Mouse (Mus musculus): ENCODE results near the gene Ap3b2. TPM values are rescaled to one million over a fixed set of nuclear protein-coding genes. Genes with fewer than 3 reads are reported as not detected.
A peak's percentile ranks its signal among the peaks of the same experiment; 100 is the strongest.

The Ap3b2 gene
- total and polyA plus RNA-seq, 2 experiments from 2014 or later: 107 to 180 TPM

GRCm38 (mm10) chr7:81501050-81501449 is 7.3 kb upstream of the Ap3b2 start:
- H3K4me3 ChIP-seq (ENCODE audit: low read depth, low read length): no peak overlapping the region
- no peaks in the 10 kb centered on the region for H3K4me1 ChIP-seq (ENCODE audit: insufficient read depth)
- no peaks in the 10 kb centered on the region for H3K27me3 ChIP-seq (ENCODE audit: insufficient read depth, low read length)
- no peaks in the 10 kb centered on the region for H3K36me3 ChIP-seq (ENCODE audit: insufficient read depth)
- no peak overlapping the region for H3K4me2 ChIP-seq (ENCODE audit: low read depth)
- H3K9me3 ChIP-seq (ENCODE audit: low read length): no peaks in the 10 kb centered on the region
- ATAC-seq (no peak), DNase-seq (no peak)
- TF ChIP-seq CTCF (IDR thresholded peaks at IDR 0.05; ENCODE audit: low read depth): no peak
- 81% methylated on average over 2 of the region's 2 CpGs for WGBS
- no peak overlapping the region for H3K9ac ChIP-seq
- H3K27ac ChIP-seq (ENCODE audit: low read depth, low read length): no peak overlapping the region

GRCm38 (mm10) chr7:81498181-81498580 is 4.5 kb upstream of the Ap3b2 start, which contains the start of gene BC048679:
BC048679 (minus strand) TSS chr7:81498281.
- 72% methylated on average over 7 of the region's 7 CpGs for WGBS
- no peak for TF ChIP-seq CTCF (IDR thresholded peaks at IDR 0.05; ENCODE audit: low read depth)
- Histone ChIP-seq H3K9me3 (ENCODE audit: low read length) (no peaks in the 10 kb centered on the region), H3K27ac (ENCODE audit: low read depth, low read length) (no peak within 1 kb of the TSS), H3K4me2 (ENCODE audit: low read depth) (no peak within 1 kb of the TSS), H3K9ac (no peak within 1 kb of the TSS), H3K4me1 (ENCODE audit: insufficient read depth) (no peaks in the 10 kb centered on the region), H3K27me3 (ENCODE audit: insufficient read depth, low read length) (no peaks in the 10 kb centered on the region), H3K36me3 (ENCODE audit: insufficient read depth) (no peaks in the 10 kb centered on the region), H3K4me3 (ENCODE audit: low read depth, low read length) (no peak within 1 kb of the TSS)
- DNase-seq: no peak
- ATAC-seq: no peak

GRCm38 (mm10) chr7:81497171-81497570 is 3.4 kb upstream of the Ap3b2 start:
- WGBS: 19% methylated on average over 6 of the region's 6 CpGs
- no peaks in the 10 kb centered on the region for H3K27me3 ChIP-seq (ENCODE audit: insufficient read depth, low read length)

GRCm38 (mm10) chr7:81492628-81493027 is 1.1 kb downstream of the Ap3b2 start:
- DNase-seq: no peak
- 28% methylated on average over 9 of the region's 9 CpGs for WGBS

More at GRCm38 (mm10) chr7:81497171-81497570, 3.4 kb upstream of the Ap3b2 start:
- Histone ChIP-seq H3K27ac (ENCODE audit: low read depth, low read length) (no peak overlapping the region), H3K4me2 (ENCODE audit: low read depth) (no peak overlapping the region), H3K9me3 (ENCODE audit: low read length) (no peaks in the 10 kb centered on the region), H3K4me1 (ENCODE audit: insufficient read depth) (peaks cover 6% of the 10 kb centered on the region), H3K36me3 (ENCODE audit: insufficient read depth) (no peaks in the 10 kb centered on the region), H3K4me3 (ENCODE audit: low read depth, low read length) (no peak overlapping the region), H3K9ac (no peak overlapping the region)
- no peak for DNase-seq
- no peak for ATAC-seq
- TF ChIP-seq CTCF (IDR thresholded peaks at IDR 0.05; ENCODE audit: low read depth): no peak

GRCm38 (mm10) chr7:81489649-81490048 is 4.1 kb downstream of the Ap3b2 start:
- no peak overlapping the region for H3K4me3 ChIP-seq (ENCODE audit: low read depth, low read length)
- no peak for TF ChIP-seq CTCF (IDR thresholded peaks at IDR 0.05; ENCODE audit: low read depth)
- no peak overlapping the region for H3K27ac ChIP-seq (ENCODE audit: low read depth, low read length)
- no peak overlapping the region for H3K9ac ChIP-seq
- H3K4me2 ChIP-seq (ENCODE audit: low read depth): no peak overlapping the region
- DNase-seq (no peak), ATAC-seq (no peak)
- no peaks in the 10 kb centered on the region for H3K9me3 ChIP-seq (ENCODE audit: low read length)
- peaks cover 14% of the 10 kb centered on the region for H3K4me1 ChIP-seq (ENCODE audit: insufficient read depth)
- WGBS: 8% methylated on average over 9 of the region's 9 CpGs
- no peaks in the 10 kb centered on the region for H3K27me3 ChIP-seq (ENCODE audit: insufficient read depth, low read length)
- peaks cover 1% of the 10 kb centered on the region; the same call in 1 of the 2 replicates for H3K36me3 ChIP-seq (ENCODE audit: insufficient read depth)

More at GRCm38 (mm10) chr7:81492628-81493027, 1.1 kb downstream of the Ap3b2 start:
- peak overlapping the region; percentile 63 for H3K4me2 ChIP-seq (ENCODE audit: low read depth)
- peaks cover 14% of the 10 kb centered on the region for H3K4me1 ChIP-seq (ENCODE audit: insufficient read depth)
- peak overlapping the region; percentile 98 for H3K27ac ChIP-seq (ENCODE audit: low read depth, low read length)
- no peak for ATAC-seq
- no peaks in the 10 kb centered on the region for H3K36me3 ChIP-seq (ENCODE audit: insufficient read depth)
- no peak for TF ChIP-seq CTCF (IDR thresholded peaks at IDR 0.05; ENCODE audit: low read depth)
- no peaks in the 10 kb centered on the region for H3K27me3 ChIP-seq (ENCODE audit: insufficient read depth, low read length)
- no peaks in the 10 kb centered on the region for H3K9me3 ChIP-seq (ENCODE audit: low read length)
- peak overlapping the region; percentile 97 for H3K9ac ChIP-seq
- peak overlapping the region; percentile 88 for H3K4me3 ChIP-seq (ENCODE audit: low read depth, low read length)

- no peaks in the 10 kb centered on the region for H3K4me1 ChIP-seq (ENCODE audit: insufficient read depth)
- ATAC-seq (no peak), DNase-seq (no peak)
- TF ChIP-seq CTCF (IDR thresholded peaks at IDR 0.05; ENCODE audit: low read depth): no peak
- H3K9ac ChIP-seq: no peak overlapping the region
- no peak overlapping the region for H3K4me2 ChIP-seq (ENCODE audit: low read depth)
- H3K36me3 ChIP-seq (ENCODE audit: insufficient read depth): peaks cover 38% of the 10 kb centered on the region
- no peak overlapping the region for H3K27ac ChIP-seq (ENCODE audit: low read depth, low read length)
- H3K27me3 ChIP-seq (ENCODE audit: insufficient read depth, low read length): no peaks in the 10 kb centered on the region
- WGBS: 4% methylated on average over 8 of the region's 8 CpGs
- no peak overlapping the region for H3K4me3 ChIP-seq (ENCODE audit: low read depth, low read length)
- no peaks in the 10 kb centered on the region for H3K9me3 ChIP-seq (ENCODE audit: low read length)
Observed at GRCm38 (mm10) chr7:81480800-81481199, 12.9 kb downstream of the Ap3b2 start.

GRCm38 (mm10) chr7:81479531-81480090 is 14.1 kb downstream of the Ap3b2 start:
- Histone ChIP-seq H3K4me3 (ENCODE audit: low read depth, low read length) (no peak overlapping the region), H3K36me3 (ENCODE audit: insufficient read depth) (peaks cover 36% of the 10 kb centered on the region), H3K4me1 (ENCODE audit: insufficient read depth) (no peaks in the 10 kb centered on the region), H3K27me3 (ENCODE audit: insufficient read depth, low read length) (no peaks in the 10 kb centered on the region), H3K27ac (ENCODE audit: low read depth, low read length) (no peak overlapping the region), H3K9me3 (ENCODE audit: low read length) (no peaks in the 10 kb centered on the region), H3K9ac (no peak overlapping the region), H3K4me2 (ENCODE audit: low read depth) (no peak overlapping the region)
- no peak for DNase-seq
- no peak for TF ChIP-seq CTCF (IDR thresholded peaks at IDR 0.05; ENCODE audit: low read depth)
- ATAC-seq: no peak; the same call in 1 of the 2 replicates
- 69% methylated on average over 3 of the region's 3 CpGs for WGBS

All from forebrain, postnatal 0 days (tissue).